Mouse (Mus musculus) kidney, adult 2 months (tissue): ENCODE measurements around the gene Onecut1.

Experiments
- CTCF ChIP-seq: fragments of 200-500 bp; conservative IDR thresholded peaks from 2 replicates; pipeline ENCODE4 v1.5.1; 2011; ENCODE audit warnings: low read depth, mild to moderate bottlenecking, control low read depth, low read length, moderate library complexity, mixed read lengths; ENCODE audit not compliant: insufficient read depth, insufficient read length
- POLR2A ChIP-seq: fragments of 200-500 bp; IDR thresholded peaks from one replicate; pipeline ENCODE4 v1.6.1; 2011; ENCODE audit warnings: low read depth, low read length, control low read depth

DNA sequence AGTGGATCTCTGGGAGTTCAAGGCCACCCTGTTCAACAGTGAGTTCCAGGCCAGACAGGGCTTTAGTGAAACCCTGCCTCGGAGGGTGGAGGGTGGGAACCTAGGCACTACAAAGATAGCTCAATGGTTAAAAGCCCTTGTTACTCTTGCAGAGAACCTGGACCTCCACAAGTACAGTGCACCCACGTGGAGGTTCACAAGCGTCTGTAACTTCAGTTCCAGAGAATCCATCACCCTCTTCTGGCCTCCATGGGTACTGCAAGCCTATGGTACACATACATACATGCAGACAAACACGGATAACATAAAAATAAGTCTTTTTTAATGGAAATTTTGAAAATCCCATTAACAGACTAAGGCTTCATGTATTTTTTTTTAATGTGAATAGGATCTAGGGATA, 18.8 kb upstream of the Onecut1 start:
- TF ChIP-seq CTCF (no peak), POLR2A (no peak)
